Mouse (Mus musculus): ENCODE data around the gene Gbx1.

The Gbx1 gene

GRCm38 (mm10) chr5:24477909-24478308, 49.1 kb downstream of the Gbx1 start:
- DNase-seq (ENCODE audit: low read depth): no peak

GRCm38 (mm10) chr5:24475476-24476241, 51.3 kb downstream of the Gbx1 start:
- no peak for DNase-seq (ENCODE audit: low read depth)

- DNase-seq (ENCODE audit: low read depth): no peak
These were observed 52.2 kb downstream of the Gbx1 start for GRCm38 (mm10) chr5:24474723-24475261.

- no peak for DNase-seq (ENCODE audit: low read depth)
These were observed 52.8 kb downstream of the Gbx1 start for GRCm38 (mm10) chr5:24474025-24474722.

- DNase-seq (ENCODE audit: low read depth): no peak
These were observed 54.0 kb downstream of the Gbx1 start for GRCm38 (mm10) chr5:24472884-24473619.

GRCm38 (mm10) chr5:24470600-24470999, 56.4 kb downstream of the Gbx1 start:
- DNase-seq (ENCODE audit: low read depth): peak; percentile 91

- no peak for DNase-seq (ENCODE audit: low read depth)
These were observed 60.2 kb downstream of the Gbx1 start for GRCm38 (mm10) chr5:24466762-24467161.

- DNase-seq (ENCODE audit: low read depth): no peak
These were observed 71.4 kb downstream of the Gbx1 start for GRCm38 (mm10) chr5:24455613-24456012.

- peak; percentile 74 for DNase-seq (ENCODE audit: low read depth)
These were observed 71.9 kb downstream of the Gbx1 start for GRCm38 (mm10) chr5:24455076-24455475.

GRCm38 (mm10) chr5:24453985-24454303, 73.1 kb downstream of the Gbx1 start:
- no peak for DNase-seq (ENCODE audit: low read depth)

- DNase-seq (ENCODE audit: low read depth): no peak
These were observed 73.6 kb downstream of the Gbx1 start for GRCm38 (mm10) chr5:24453283-24453984.
